Mouse (Mus musculus): ENCODE data around the gene Olfr429. TPM values are rescaled to one million over a fixed set of nuclear protein-coding genes. Genes with fewer than 3 reads are reported as not detected.
"Not testable (repeated sequence)": the region's sequence is repeated elsewhere in the genome, so short reads cannot be mapped to it uniquely, and the experiment has no call there.

Olfr429 gene
- not detected in 2 replicates for polyA plus RNA-seq (2016; fragmentation: Nextera tagmentation; extraction: Ambion mirVana)

DNA sequence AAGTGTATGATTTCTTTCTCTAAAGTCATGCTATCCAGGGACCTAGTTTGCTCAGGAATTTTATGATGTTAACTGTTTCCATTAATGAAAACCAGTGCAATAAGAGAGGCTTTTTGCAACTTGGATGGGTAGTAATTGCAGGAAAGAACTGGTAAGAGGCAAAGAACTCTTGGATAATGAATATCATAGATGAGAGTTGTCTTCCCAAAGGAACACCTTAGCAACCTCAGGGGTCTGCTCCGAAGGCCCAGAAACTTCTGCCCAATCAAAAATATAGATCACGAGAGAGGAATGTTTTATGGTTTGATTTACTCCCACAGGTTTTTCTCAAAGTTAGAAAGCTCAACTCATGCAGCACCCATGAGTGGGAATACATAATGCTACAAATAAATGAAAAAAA, at the start of gene Olfr429:
Gene Olfr429 (plus strand): TSS at position 301 of the 400 bp plus-strand sequence.
- 93% methylated on average over 2 of the region's 2 CpGs for WGBS
- Histone ChIP-seq H3K9me3 (no peaks in the 10 kb centered on the region), H3K4me1 (no peaks in the 10 kb centered on the region), H3K9ac (no peak within 1 kb of the TSS), H3K4me3 (replicated peaks) (no peak within 1 kb of the TSS), H3K4me2 (no peak within 1 kb of the TSS), H3K36me3 (replicated peaks) (no peaks in the 10 kb centered on the region), H3K27me3 (no peaks in the 10 kb centered on the region), H3K27ac (no peak within 1 kb of the TSS)
- no peak for ATAC-seq (ENCODE audit: low FRiP score)

DNA sequence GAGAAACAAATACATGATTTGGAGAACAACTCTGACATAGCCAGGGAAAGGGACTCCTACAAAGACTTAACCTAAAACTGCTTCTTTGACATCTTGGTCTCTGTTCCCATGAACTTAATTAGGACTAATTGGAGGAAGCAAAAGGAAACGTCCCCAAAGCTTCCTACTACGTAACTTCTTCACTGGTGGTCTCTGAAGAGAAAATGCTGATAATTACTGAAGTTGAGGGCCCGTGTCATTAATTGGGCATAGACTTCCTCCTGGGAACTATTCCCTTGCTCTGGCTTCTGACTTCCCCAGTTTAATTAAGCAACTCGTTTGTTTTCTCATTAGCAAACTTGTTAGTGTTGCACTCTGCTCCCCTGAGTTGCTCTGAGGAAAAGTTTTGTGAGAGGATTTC, 48.3 kb upstream of the Olfr429 start:
- Histone ChIP-seq H3K9me3 (no peaks in the 10 kb centered on the region), H3K36me3 (replicated peaks) (no peaks in the 10 kb centered on the region), H3K27me3 (no peaks in the 10 kb centered on the region), H3K9ac (no peak overlapping the region), H3K4me3 (replicated peaks) (no peak overlapping the region), H3K27ac (no peak overlapping the region), H3K4me1 (no peaks in the 10 kb centered on the region), H3K4me2 (no peak overlapping the region)
- no peak for ATAC-seq (ENCODE audit: low FRiP score)
- 33% methylated on average over 4 of the region's 4 CpGs for whole genome bisulfite sequencing

DNA sequence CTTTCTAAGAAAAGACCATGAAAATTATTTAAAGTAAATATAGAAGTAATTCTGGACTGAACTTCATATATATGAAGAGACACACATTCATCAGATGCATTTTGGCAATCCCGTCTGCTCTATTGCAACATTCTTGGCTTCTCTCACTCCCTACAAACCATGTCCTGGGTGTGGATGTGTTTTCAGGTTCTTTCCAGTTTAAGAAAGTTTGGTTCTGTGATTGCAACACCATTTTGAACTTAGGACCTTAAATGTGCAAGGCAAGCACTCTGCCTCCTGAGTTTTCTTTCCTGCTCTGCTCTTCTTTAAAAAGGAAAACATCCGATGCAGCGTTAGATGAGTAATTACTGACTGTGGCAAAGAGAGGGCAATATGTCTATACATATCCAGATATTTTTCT, 45.7 kb upstream of the Olfr429 start:
- H3K27me3 ChIP-seq = no peaks in the 10 kb centered on the region

GRCm38 (mm10) chr1:174040523-174041177, 43.5 kb upstream of the Olfr429 start, which contains the start of gene Olfr433:
Gene Olfr433, plus strand, starts transcription at chr1:174040705.
- no peak within 1 kb of the TSS for H3K27ac ChIP-seq
- no peak within 1 kb of the TSS for H3K4me2 ChIP-seq
- no peak for ATAC-seq (ENCODE audit: low FRiP score)
- no peaks in the 10 kb centered on the region for H3K27me3 ChIP-seq
- no peak within 1 kb of the TSS for H3K4me3 ChIP-seq (replicated peaks)
- no peaks in the 10 kb centered on the region for H3K9me3 ChIP-seq
- WGBS = 94% methylated on average over 7 of the region's 7 CpGs
- H3K9ac ChIP-seq = no peak within 1 kb of the TSS
- no peaks in the 10 kb centered on the region for H3K4me1 ChIP-seq
- no peaks in the 10 kb centered on the region for H3K36me3 ChIP-seq (replicated peaks)

More for the DNA sequence above, 45.7 kb upstream of the Olfr429 start:
- ATAC-seq (ENCODE audit: low FRiP score) = no peak
- no peak overlapping the region for H3K4me3 ChIP-seq (replicated peaks)
- H3K9me3 ChIP-seq = no peaks in the 10 kb centered on the region
- H3K9ac ChIP-seq = no peak overlapping the region
- WGBS = 92% methylated on average over 3 of the region's 3 CpGs
- H3K27ac ChIP-seq = no peak overlapping the region
- no peaks in the 10 kb centered on the region for H3K36me3 ChIP-seq (replicated peaks)
- no peak overlapping the region for H3K4me2 ChIP-seq
- no peaks in the 10 kb centered on the region for H3K4me1 ChIP-seq

DNA sequence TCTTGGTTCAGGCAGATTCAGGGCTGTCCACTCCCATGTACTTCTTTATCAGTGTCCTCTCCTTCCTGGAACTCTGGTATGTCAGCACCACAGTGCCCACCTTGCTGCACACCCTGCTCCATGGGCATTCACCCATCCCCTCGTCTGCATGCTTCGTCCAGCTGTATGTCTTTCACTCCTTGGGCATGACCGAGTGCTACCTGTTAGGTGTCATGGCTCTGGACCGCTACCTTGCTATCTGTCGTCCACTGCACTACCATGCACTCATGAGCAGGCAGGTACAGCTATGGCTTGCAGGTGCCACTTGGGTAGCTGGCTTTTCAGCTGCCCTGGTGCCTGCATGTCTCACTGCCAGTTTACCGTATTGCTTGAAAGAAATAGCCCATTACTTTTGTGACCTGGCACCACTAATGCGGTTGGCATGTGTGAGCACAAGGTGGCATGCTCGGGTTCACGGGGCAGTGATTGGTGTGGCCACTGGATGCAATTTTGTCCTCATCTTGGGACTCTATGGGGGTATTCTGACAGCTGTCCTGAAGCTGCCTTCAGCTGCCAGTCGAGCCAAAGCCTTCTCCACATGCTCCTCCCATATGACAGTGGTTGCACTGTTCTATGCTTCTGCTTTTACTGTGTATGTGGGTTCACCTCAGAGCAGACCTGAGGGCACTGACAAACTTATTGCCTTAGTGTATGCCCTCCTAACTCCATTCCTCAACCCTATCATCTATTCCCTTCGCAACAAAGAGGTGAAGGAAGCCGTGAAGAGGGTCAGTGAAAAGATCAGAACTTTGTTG, 41.8 kb upstream of the Olfr429 start:
- 88% methylated on average over 12 of the region's 12 CpGs for WGBS
- H3K36me3 ChIP-seq (replicated peaks); H3K9ac ChIP-seq; H3K4me1 ChIP-seq; H3K27me3 ChIP-seq; H3K27ac ChIP-seq; ATAC-seq (ENCODE audit: low FRiP score); H3K9me3 ChIP-seq; H3K4me2 ChIP-seq; H3K4me3 ChIP-seq (replicated peaks): not testable (repeated sequence)

DNA sequence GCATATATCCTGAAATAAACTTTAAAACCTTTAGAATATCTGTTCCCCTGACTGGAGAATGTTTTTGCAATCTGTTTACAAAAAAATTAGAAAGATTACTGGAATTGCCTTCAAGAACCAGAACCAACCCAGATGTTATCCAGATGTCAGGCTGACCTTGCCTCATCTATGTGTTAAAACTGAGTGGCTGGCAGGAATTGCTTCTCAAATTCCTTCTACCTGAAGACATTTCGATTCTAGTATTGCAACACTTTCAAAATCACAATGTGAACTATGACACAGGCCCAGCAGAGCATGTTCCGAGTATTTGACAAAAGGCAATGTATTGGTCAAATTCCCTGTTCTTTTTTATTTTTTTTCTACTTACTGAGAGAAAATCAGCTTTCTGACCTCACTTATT, 39.7 kb upstream of the Olfr429 start:
- no peaks in the 10 kb centered on the region for H3K9me3 ChIP-seq
- no peak overlapping the region for H3K9ac ChIP-seq
- no peak for ATAC-seq (ENCODE audit: low FRiP score)
- H3K4me3 ChIP-seq (replicated peaks) = no peak overlapping the region
- H3K4me1 ChIP-seq = no peaks in the 10 kb centered on the region
- no peak overlapping the region for H3K27ac ChIP-seq
- H3K4me2 ChIP-seq = no peak overlapping the region
- no peaks in the 10 kb centered on the region for H3K27me3 ChIP-seq
- no peaks in the 10 kb centered on the region for H3K36me3 ChIP-seq (replicated peaks)
- WGBS = 75% methylated on average over 2 of the region's 2 CpGs

GRCm38 (mm10) chr1:174048227-174048626, 35.9 kb upstream of the Olfr429 start:
- H3K27ac ChIP-seq; H3K4me2 ChIP-seq; H3K27me3 ChIP-seq; H3K9me3 ChIP-seq; H3K4me3 ChIP-seq (replicated peaks); H3K4me1 ChIP-seq; H3K36me3 ChIP-seq (replicated peaks); H3K9ac ChIP-seq; ATAC-seq (ENCODE audit: low FRiP score): not testable (repeated sequence)
- 91% methylated on average over 6 of the region's 6 CpGs for WGBS

DNA sequence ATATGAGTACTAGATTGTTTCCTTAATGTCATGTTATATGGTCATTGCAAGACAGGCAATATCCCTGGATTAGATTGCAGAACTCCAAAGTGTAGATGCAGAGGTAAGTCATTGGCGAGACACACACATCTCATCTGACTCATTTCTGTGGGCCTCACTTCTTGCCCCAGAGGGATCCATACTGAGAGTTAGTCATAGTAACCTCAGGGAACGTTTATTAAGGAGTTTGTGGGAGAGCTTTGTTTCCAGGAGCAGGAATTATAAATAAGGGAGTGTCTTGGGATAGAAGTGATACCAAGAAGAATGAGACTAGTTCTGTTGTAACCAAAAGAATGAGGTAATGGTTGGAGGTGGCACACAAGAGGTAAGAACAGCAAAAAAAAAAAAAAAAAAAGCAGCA, 35.2 kb upstream of the Olfr429 start, which contains the start of gene Olfr432:
Gene Olfr432 (plus strand): TSS at position 313 of the 400 bp plus-strand sequence.
- H3K9ac ChIP-seq = no peak within 1 kb of the TSS
- H3K27ac ChIP-seq = no peak within 1 kb of the TSS
- H3K4me1 ChIP-seq = no peaks in the 10 kb centered on the region
- H3K27me3 ChIP-seq = no peaks in the 10 kb centered on the region
- H3K36me3 ChIP-seq (replicated peaks) = no peaks in the 10 kb centered on the region
- H3K9me3 ChIP-seq = no peaks in the 10 kb centered on the region
- H3K4me3 ChIP-seq (replicated peaks) = no peak within 1 kb of the TSS
- no peak for ATAC-seq (ENCODE audit: low FRiP score)
- H3K4me2 ChIP-seq = no peak within 1 kb of the TSS
- WGBS = 81% methylated on average over 2 of the region's 2 CpGs

DNA sequence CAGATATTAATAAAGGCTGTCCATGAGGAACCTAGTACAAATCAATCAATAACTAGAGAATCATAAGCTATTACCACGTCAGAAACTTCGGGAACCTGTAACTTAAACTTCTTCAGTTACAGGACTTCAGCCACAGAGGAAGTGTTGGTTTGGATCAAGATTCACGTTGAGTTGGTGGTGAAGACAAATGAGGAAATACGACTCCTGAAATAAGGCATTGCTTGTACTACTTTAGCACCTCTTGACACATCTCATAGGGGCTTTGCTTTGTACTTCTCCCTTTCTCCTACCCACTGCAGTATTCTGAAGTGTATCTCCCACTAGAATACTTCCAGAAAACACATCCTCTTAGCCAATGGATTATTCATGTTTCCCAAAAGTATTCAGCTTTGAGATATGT, 34.8 kb upstream of the Olfr429 start:
- WGBS = 82% methylated on average over 4 of the region's 4 CpGs
- not testable (repeated sequence) for H3K9ac ChIP-seq; H3K4me3 ChIP-seq (replicated peaks); H3K27me3 ChIP-seq; H3K9me3 ChIP-seq; H3K4me1 ChIP-seq; H3K27ac ChIP-seq; H3K4me2 ChIP-seq; ATAC-seq (ENCODE audit: low FRiP score); H3K36me3 ChIP-seq (replicated peaks)

DNA sequence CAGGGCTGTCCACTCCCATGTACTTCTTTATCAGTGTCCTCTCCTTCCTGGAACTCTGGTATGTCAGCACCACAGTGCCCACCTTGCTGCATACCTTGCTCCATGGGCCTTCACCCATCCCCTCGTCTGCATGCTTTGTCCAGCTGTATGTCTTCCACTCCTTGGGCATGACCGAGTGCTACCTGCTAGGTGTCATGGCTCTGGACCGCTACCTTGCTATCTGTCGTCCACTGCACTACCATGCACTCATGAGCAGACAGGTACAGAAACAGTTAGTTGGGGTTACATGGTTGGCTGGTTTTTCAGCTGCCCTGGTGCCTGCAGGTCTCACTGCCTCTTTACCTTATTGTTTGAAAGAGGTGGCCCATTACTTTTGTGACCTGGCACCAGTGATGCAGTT, 33.6 kb upstream of the Olfr429 start:
- WGBS = 87% methylated on average over 4 of the region's 4 CpGs
- ATAC-seq (ENCODE audit: low FRiP score) = no peak
- no peak overlapping the region for H3K9ac ChIP-seq

DNA sequence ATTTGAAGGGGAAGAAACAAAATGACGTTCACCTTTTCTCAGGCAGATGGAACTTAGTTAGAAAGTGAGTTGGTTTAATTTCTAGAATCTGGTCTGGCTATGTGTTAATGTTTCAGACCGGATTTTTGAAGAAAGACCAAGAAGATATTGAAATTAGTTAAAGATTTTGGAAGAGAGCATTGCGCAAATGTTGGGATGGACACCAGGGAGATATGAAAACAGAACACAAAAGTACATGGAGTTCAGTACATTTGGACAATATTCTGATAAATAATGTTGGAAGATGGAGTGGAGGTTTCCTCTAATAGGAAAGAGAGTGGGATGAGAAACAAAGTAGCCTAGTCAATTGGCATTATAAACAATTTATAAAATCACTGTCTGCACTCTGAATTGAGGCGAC, 32.6 kb upstream of the Olfr429 start:
- H3K36me3 ChIP-seq (replicated peaks) = no peaks in the 10 kb centered on the region
- no peaks in the 10 kb centered on the region for H3K27me3 ChIP-seq
- ATAC-seq (ENCODE audit: low FRiP score) = no peak
- no peaks in the 10 kb centered on the region for H3K4me1 ChIP-seq
- H3K9me3 ChIP-seq = no peaks in the 10 kb centered on the region
- H3K4me3 ChIP-seq (replicated peaks) = no peak overlapping the region
- no peak overlapping the region for H3K9ac ChIP-seq
- H3K4me2 ChIP-seq = no peak overlapping the region
- WGBS = 88% methylated on average over 4 of the region's 4 CpGs
- H3K27ac ChIP-seq = no peak overlapping the region

More for the DNA sequence above, 33.6 kb upstream of the Olfr429 start:
- Histone ChIP-seq H3K27ac (no peak overlapping the region), H3K4me1 (no peaks in the 10 kb centered on the region), H3K36me3 (replicated peaks) (no peaks in the 10 kb centered on the region), H3K9me3 (no peaks in the 10 kb centered on the region), H3K27me3 (no peaks in the 10 kb centered on the region), H3K4me2 (no peak overlapping the region), H3K4me3 (replicated peaks) (no peak overlapping the region)

DNA sequence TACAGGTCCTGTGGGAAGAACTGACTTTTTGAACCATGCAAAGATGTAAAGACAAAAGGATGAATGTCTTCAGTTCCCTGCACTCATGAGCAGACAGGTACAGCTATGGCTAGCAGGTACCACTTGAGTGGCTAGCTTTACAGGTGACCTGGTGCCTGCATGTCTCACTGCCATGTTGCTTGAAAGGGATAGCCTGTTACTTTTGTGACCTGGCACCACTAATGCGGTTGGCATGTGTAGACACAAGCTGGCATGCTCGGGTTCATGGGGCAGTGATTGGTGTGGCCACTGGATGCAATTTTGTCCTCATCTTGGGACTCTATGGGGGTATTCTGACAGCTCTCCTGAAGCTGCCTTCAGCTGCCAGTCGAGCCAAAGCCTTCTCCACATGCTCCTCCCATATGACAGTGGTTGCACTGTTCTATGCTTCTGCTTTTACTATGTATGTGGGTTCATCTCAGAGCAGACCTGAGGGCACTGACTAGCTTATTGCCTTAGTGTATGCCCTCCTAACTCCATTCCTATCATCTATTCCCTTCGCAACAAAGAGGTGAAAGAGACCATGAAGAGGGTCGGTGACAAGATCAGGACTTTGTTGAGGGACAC, 32.1 kb upstream of the Olfr429 start:
- Histone ChIP-seq H3K4me2 (no peak overlapping the region), H3K4me1 (no peaks in the 10 kb centered on the region), H3K27ac (no peak overlapping the region), H3K4me3 (replicated peaks) (no peak overlapping the region), H3K36me3 (replicated peaks) (no peaks in the 10 kb centered on the region), H3K9me3 (no peaks in the 10 kb centered on the region), H3K27me3 (no peaks in the 10 kb centered on the region), H3K9ac (no peak overlapping the region)
- WGBS = 87% methylated on average over 5 of the region's 5 CpGs
- ATAC-seq (ENCODE audit: low FRiP score) = no peak

Measured in forebrain, embryonic 12.5 days (tissue).